Mouse (Mus musculus): Measurements from ENCODE around the gene Gm10306.

Gene Gm10306

GRCm38 (mm10) chr4:94556265-94557054 is at the start of gene Gm10306, which contains the start of gene Caap1:
TSS of gene Gm10306 (plus strand) at chr4:94556546.
TSS of gene Caap1 (minus strand) at chr4:94556796.
- peak; percentile 98 for DNase-seq

- DNase-seq: no peak
Measured at GRCm38 (mm10) chr4:94515366-94515765, 41.0 kb upstream of the Gm10306 start.

- DNase-seq: peak; percentile 73 to 82
Measured at GRCm38 (mm10) chr4:94517631-94518030, 38.7 kb upstream of the Gm10306 start.

GRCm38 (mm10) chr4:94523321-94523720 is 33.0 kb upstream of the Gm10306 start:
- DNase-seq: peak; percentile 7 to 34

- DNase-seq: no peak
Measured at GRCm38 (mm10) chr4:94529448-94529847, 26.9 kb upstream of the Gm10306 start.

- no peak for DNase-seq
Measured at GRCm38 (mm10) chr4:94533205-94533604, 23.1 kb upstream of the Gm10306 start.

- peak in 1 of 2 experiments; percentile 6 for DNase-seq
Measured at GRCm38 (mm10) chr4:94543041-94543440, 13.3 kb upstream of the Gm10306 start.

GRCm38 (mm10) chr4:94544321-94544720 is 12.0 kb upstream of the Gm10306 start:
- DNase-seq: no peak

- no peak for DNase-seq
Measured at GRCm38 (mm10) chr4:94554955-94555494, 1.3 kb upstream of the Gm10306 start.

- peak; percentile 9 to 14 for DNase-seq
Measured at GRCm38 (mm10) chr4:94557145-94557544, 799 bp downstream of the Gm10306 start.

GRCm38 (mm10) chr4:94559266-94559665 is 2.9 kb downstream of the Gm10306 start:
- no peak for DNase-seq

GRCm38 (mm10) chr4:94560316-94560715 is 4.0 kb downstream of the Gm10306 start:
- DNase-seq: no peak

- no peak for DNase-seq
Measured at GRCm38 (mm10) chr4:94561954-94562648, 5.8 kb downstream of the Gm10306 start.

- no peak for DNase-seq
Measured at GRCm38 (mm10) chr4:94564297-94564696, 8.0 kb downstream of the Gm10306 start.

GRCm38 (mm10) chr4:94572677-94573076 is 16.3 kb downstream of the Gm10306 start:
- no peak for DNase-seq

- no peak for DNase-seq
Measured at GRCm38 (mm10) chr4:94591765-94592381, 35.5 kb downstream of the Gm10306 start.

GRCm38 (mm10) chr4:94592709-94593108 is 36.4 kb downstream of the Gm10306 start:
- no peak for DNase-seq

GRCm38 (mm10) chr4:94601395-94601794 is 45.0 kb downstream of the Gm10306 start:
- peak in 1 of 2 experiments; percentile 14 for DNase-seq

- DNase-seq: no peak
Measured at GRCm38 (mm10) chr4:94602496-94603030, 46.2 kb downstream of the Gm10306 start.

- peak; percentile 90 to 96 for DNase-seq
Measured at GRCm38 (mm10) chr4:94603031-94603629, 46.8 kb downstream of the Gm10306 start, which contains the start of gene Plaa. TSS of gene Plaa (minus strand) at chr4:94603244.

- DNase-seq: no peak
Measured at GRCm38 (mm10) chr4:94604452-94605019, 48.2 kb downstream of the Gm10306 start.

GRCm38 (mm10) chr4:94605591-94605990 is 49.2 kb downstream of the Gm10306 start:
- no peak for DNase-seq
